Mouse (Mus musculus): Measurements from ENCODE around the gene Apob. TPM values are rescaled to one million over a fixed set of nuclear protein-coding genes. Genes with fewer than 3 reads are reported as not detected.
A peak's percentile ranks its signal among the peaks of the same experiment; 100 is the strongest.

Gene Apob
- polyA plus RNA-seq, 1 experiment from 2014 or later, result 1.3 TPM

DNA sequence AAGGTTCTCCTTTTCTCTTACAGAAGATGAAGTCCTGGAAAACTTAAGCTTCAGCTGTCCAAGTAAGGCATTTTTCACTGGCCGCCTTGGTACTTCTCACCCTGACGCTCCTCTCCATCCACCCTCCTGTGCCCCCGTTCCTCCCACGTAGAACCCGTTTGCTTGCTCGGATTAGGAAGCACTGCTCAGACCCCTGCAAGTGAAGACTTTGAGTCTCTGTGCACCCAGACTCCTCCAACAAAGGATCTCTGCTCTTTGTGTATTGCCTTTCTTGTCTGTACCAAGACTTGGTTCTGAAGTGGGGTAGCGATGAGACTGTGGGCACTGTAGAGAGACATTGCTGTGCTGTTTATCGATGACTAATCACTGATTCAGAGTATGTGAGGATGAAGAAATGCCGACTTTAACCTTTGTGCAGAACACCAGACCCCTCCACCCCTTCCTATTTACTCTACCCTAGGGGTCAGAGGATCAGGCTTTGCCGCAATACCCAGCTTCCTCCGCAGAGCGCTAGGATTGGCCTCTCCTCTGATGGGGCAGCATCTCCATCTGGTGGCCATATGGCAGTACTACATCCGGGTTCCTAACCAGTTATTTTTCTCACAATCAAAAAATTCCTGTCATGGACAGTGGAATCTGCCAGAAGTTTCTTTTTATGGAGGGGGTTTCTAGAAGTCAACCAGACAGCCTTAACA lies 889 bp downstream of the Apob start:
- Histone ChIP-seq H3K27ac (replicated peaks) (no peak overlapping the region), H3K4me3 (ENCODE audit: low read depth, low read length) (no peak overlapping the region), H3K9ac (ENCODE audit: low read length) (no peak overlapping the region), H3K36me3 (ENCODE audit: control insufficient read depth, insufficient read depth, low read length) (no peaks in the 10 kb centered on the region), H3K27me3 (ENCODE audit: control insufficient read depth, insufficient read depth, low read length) (no peaks in the 10 kb centered on the region), H3K4me2 (replicated peaks; ENCODE audit: low read depth) (no peak overlapping the region), H3K9me3 (ENCODE audit: control insufficient read depth, low read length) (no peaks in the 10 kb centered on the region), H3K4me1 (replicated peaks; ENCODE audit: control insufficient read depth, insufficient read depth) (no peaks in the 10 kb centered on the region)
- ATAC-seq (ENCODE audit: low FRiP score, low TSS enrichment) (peak; percentile 72; the same call in 1 of the 2 replicates), DNase-seq (ENCODE audit: low spot score) (peak; percentile 74)
- TF ChIP-seq EP300 (optimal IDR thresholded peaks at IDR 0.05) (no peak), CTCF (IDR thresholded peaks at IDR 0.05; ENCODE audit: low read depth) (peak; percentile 96)
- 47% methylated on average over 13 of the region's 13 CpGs for WGBS

DNA sequence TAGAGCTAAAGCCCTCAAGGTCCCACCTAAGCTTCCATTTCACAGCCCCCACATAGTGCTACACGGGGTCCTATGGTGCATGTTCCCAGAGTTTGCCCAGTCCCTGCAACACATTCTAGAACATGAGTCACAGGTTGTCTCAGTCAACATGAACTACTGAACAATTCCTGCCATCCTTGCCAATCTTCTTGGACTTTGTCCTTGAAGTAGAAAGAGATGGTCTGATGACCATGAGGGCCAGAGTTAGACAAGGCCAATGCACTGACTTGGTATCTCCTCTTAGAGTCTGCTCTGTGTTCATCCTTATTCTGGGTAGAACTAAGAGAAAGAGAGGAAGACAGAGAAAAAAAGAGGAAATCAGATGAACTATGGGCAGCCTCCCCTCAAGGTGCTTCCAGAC lies 7.0 kb downstream of the Apob start:
- no peaks in the 10 kb centered on the region for H3K36me3 ChIP-seq (ENCODE audit: control insufficient read depth, insufficient read depth, low read length)
- H3K27ac ChIP-seq (replicated peaks), result no peak overlapping the region
- no peak for ATAC-seq (ENCODE audit: low FRiP score, low TSS enrichment)
- no peak overlapping the region for H3K4me3 ChIP-seq (ENCODE audit: low read depth, low read length)
- H3K4me1 ChIP-seq (replicated peaks; ENCODE audit: control insufficient read depth, insufficient read depth), result no peaks in the 10 kb centered on the region
- no peaks in the 10 kb centered on the region for H3K9me3 ChIP-seq (ENCODE audit: control insufficient read depth, low read length)
- H3K9ac ChIP-seq (ENCODE audit: low read length), result no peak overlapping the region
- TF ChIP-seq EP300 (optimal IDR thresholded peaks at IDR 0.05) (no peak), CTCF (IDR thresholded peaks at IDR 0.05; ENCODE audit: low read depth) (no peak)
- no peaks in the 10 kb centered on the region for H3K27me3 ChIP-seq (ENCODE audit: control insufficient read depth, insufficient read depth, low read length)
- no peak for DNase-seq (ENCODE audit: low spot score)
- 88% methylated on average over 1 of the region's 1 CpGs for WGBS
- no peak overlapping the region for H3K4me2 ChIP-seq (replicated peaks; ENCODE audit: low read depth)

GRCm38 (mm10) chr12:7990804-7991203 lies 13.4 kb downstream of the Apob start:
- 3% methylated on average over 3 of the region's 3 CpGs for WGBS
- peak; percentile 85 for TF ChIP-seq CTCF (IDR thresholded peaks at IDR 0.05; ENCODE audit: low read depth)
- TF ChIP-seq EP300 (optimal IDR thresholded peaks at IDR 0.05), result no peak
- ATAC-seq (ENCODE audit: low FRiP score, low TSS enrichment) (no peak), DNase-seq (ENCODE audit: low spot score) (peak; percentile 69)
- Histone ChIP-seq H3K4me1 (replicated peaks; ENCODE audit: control insufficient read depth, insufficient read depth) (no peaks in the 10 kb centered on the region), H3K36me3 (ENCODE audit: control insufficient read depth, insufficient read depth, low read length) (no peaks in the 10 kb centered on the region), H3K4me2 (replicated peaks; ENCODE audit: low read depth) (no peak overlapping the region), H3K9me3 (ENCODE audit: control insufficient read depth, low read length) (no peaks in the 10 kb centered on the region), H3K27me3 (ENCODE audit: control insufficient read depth, insufficient read depth, low read length) (no peaks in the 10 kb centered on the region), H3K27ac (replicated peaks) (no peak overlapping the region), H3K9ac (ENCODE audit: low read length) (no peak overlapping the region), H3K4me3 (ENCODE audit: low read depth, low read length) (no peak overlapping the region)

GRCm38 (mm10) chr12:7991570-7991969 lies 14.1 kb downstream of the Apob start:
- H3K27me3 ChIP-seq (ENCODE audit: control insufficient read depth, insufficient read depth, low read length), result no peaks in the 10 kb centered on the region
- no peak overlapping the region for H3K9ac ChIP-seq (ENCODE audit: low read length)
- no peaks in the 10 kb centered on the region for H3K4me1 ChIP-seq (replicated peaks; ENCODE audit: control insufficient read depth, insufficient read depth)
- no peaks in the 10 kb centered on the region for H3K9me3 ChIP-seq (ENCODE audit: control insufficient read depth, low read length)
- no peak for TF ChIP-seq EP300 (optimal IDR thresholded peaks at IDR 0.05)
- no peak for TF ChIP-seq CTCF (IDR thresholded peaks at IDR 0.05; ENCODE audit: low read depth)
- WGBS, result 32% methylated on average over 1 of the region's 1 CpGs
- no peak overlapping the region for H3K27ac ChIP-seq (replicated peaks)
- ATAC-seq (ENCODE audit: low FRiP score, low TSS enrichment) (no peak), DNase-seq (ENCODE audit: low spot score) (no peak)
- H3K36me3 ChIP-seq (ENCODE audit: control insufficient read depth, insufficient read depth, low read length), result no peaks in the 10 kb centered on the region
- H3K4me2 ChIP-seq (replicated peaks; ENCODE audit: low read depth), result no peak overlapping the region
- no peak overlapping the region for H3K4me3 ChIP-seq (ENCODE audit: low read depth, low read length)

GRCm38 (mm10) chr12:8020931-8021330 lies 43.5 kb downstream of the Apob start:
- 38% methylated on average over 1 of the region's 1 CpGs for WGBS
- no peaks in the 10 kb centered on the region for H3K4me1 ChIP-seq (replicated peaks; ENCODE audit: control insufficient read depth, insufficient read depth)
- no peak overlapping the region for H3K4me2 ChIP-seq (replicated peaks; ENCODE audit: low read depth)
- H3K27ac ChIP-seq (replicated peaks), result no peak overlapping the region
- no peaks in the 10 kb centered on the region for H3K9me3 ChIP-seq (ENCODE audit: control insufficient read depth, low read length)
- H3K36me3 ChIP-seq (ENCODE audit: control insufficient read depth, insufficient read depth, low read length), result no peaks in the 10 kb centered on the region
- H3K9ac ChIP-seq (ENCODE audit: low read length), result no peak overlapping the region
- H3K4me3 ChIP-seq (ENCODE audit: low read depth, low read length), result no peak overlapping the region
- H3K27me3 ChIP-seq (ENCODE audit: control insufficient read depth, insufficient read depth, low read length), result no peaks in the 10 kb centered on the region
- TF ChIP-seq CTCF (IDR thresholded peaks at IDR 0.05; ENCODE audit: low read depth), result no peak
- TF ChIP-seq EP300 (optimal IDR thresholded peaks at IDR 0.05), result no peak
- DNase-seq (ENCODE audit: low spot score), result peak; percentile 17
- ATAC-seq (ENCODE audit: low FRiP score, low TSS enrichment), result no peak

- WGBS, result 80% methylated on average over 7 of the region's 7 CpGs
Measured at GRCm38 (mm10) chr12:8029520-8029919, 52.1 kb downstream of the Apob start.

More at GRCm38 (mm10) chr12:8029520-8029919, 52.1 kb downstream of the Apob start:
- H3K4me3 ChIP-seq (ENCODE audit: low read depth, low read length), result no peak overlapping the region
- DNase-seq (ENCODE audit: low spot score) (no peak), ATAC-seq (ENCODE audit: low FRiP score, low TSS enrichment) (no peak)
- no peak for TF ChIP-seq EP300 (optimal IDR thresholded peaks at IDR 0.05)
- TF ChIP-seq CTCF (IDR thresholded peaks at IDR 0.05; ENCODE audit: low read depth), result no peak
- no peak overlapping the region for H3K9ac ChIP-seq (ENCODE audit: low read length)
- no peaks in the 10 kb centered on the region for H3K4me1 ChIP-seq (replicated peaks; ENCODE audit: control insufficient read depth, insufficient read depth)
- no peaks in the 10 kb centered on the region for H3K9me3 ChIP-seq (ENCODE audit: control insufficient read depth, low read length)
- no peak overlapping the region for H3K27ac ChIP-seq (replicated peaks)
- no peaks in the 10 kb centered on the region for H3K27me3 ChIP-seq (ENCODE audit: control insufficient read depth, insufficient read depth, low read length)
- H3K4me2 ChIP-seq (replicated peaks; ENCODE audit: low read depth), result no peak overlapping the region
- H3K36me3 ChIP-seq (ENCODE audit: control insufficient read depth, insufficient read depth, low read length), result no peaks in the 10 kb centered on the region

All from stomach, postnatal 0 days (tissue).